27 mouse cellular contexts compared by ENCODE assay signal in the genomic region with DNA sequence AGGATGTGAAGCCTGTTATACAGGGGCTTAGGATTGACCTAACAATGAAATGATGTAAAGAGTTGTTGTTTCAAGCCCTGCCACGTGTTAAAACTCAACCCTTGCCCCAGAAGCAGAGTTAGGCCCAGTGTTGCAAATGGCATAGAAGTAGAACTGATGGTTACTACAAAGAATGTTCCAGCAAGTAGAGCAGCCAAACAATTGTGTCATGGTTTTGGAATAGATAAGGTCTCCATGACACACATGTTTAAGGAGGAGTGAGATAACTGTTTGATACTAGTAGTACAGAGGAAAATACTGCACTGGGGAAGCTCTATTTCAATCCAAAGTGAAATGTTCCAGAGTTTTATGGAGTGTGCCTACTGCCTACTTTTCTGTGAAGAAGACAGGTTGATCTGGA. TPM values are rescaled to one million over a fixed set of nuclear protein-coding genes. Genes with fewer than 3 reads are reported as not detected.
DNase-seq lines count a peak whose midpoint lies in the region; ATAC-seq and TF ChIP-seq lines count a peak whose summit lies in the region.
"Had no signal": no experiment of that assay in that cellular context is flagged by ENCODE, and none has a peak within 500 bp of the region (broad histone marks: within the 10 kb centered on the region; RNA-seq: fewer than 3 reads in every experiment).

No protein-coding gene starts in this region.

- no peak for DNase-seq in gastrocnemius, adult 2 months
- no peak for DNase-seq in gastrocnemius, postnatal 14 days
- peak; percentile 43 to 50 for DNase-seq in heart, adult 9 months (ENCODE audit: low spot score in 2 of 2)
- DNase-seq in heart, postnatal 25 days (ENCODE audit: low spot score) = no peak
- peak; percentile 69 for DNase-seq in liver, adult 2 months (ENCODE audit: extremely low read depth, low read depth, low spot score)
- no peak for DNase-seq in liver
- DNase-seq: adrenal gland, adult 2 months; adrenal gland, postnatal 25 days; cerebellum, adult 2 months; cerebellum, postnatal 10 days; forebrain, postnatal 0 days; gastrocnemius, postnatal 10 days; kidney, adult 11 months had no signal

- intact Hi-C loops in gastrocnemius, adult 2 months (cut with DNase I) = no loop called here
- intact Hi-C loops in gastrocnemius, postnatal 14 days (cut with DNase I; ENCODE audit: low total_unique reads) = no loop called here
- intact Hi-C loops in heart, postnatal 25 days (cut with DNase I) = no loop called here

- H3K4me3 ChIP-seq in gastrocnemius, adult 2 months = no peak overlapping the region
- H3K4me3 ChIP-seq in liver, adult 2 months (ENCODE audit: insufficient read depth, low read depth, low read length) = no peak overlapping the region
- H3K4me3 ChIP-seq: embryonic facial prominence, embryonic 10.5 days; forebrain, embryonic 13.5 days; hindbrain, embryonic 15.5 days had no signal

- H3K9ac ChIP-seq in liver, adult 2 months (ENCODE audit: low read depth, low read length) = no peak overlapping the region
- H3K9ac ChIP-seq: forebrain, embryonic 13.5 days; forebrain, postnatal 0 days; hindbrain, embryonic 15.5 days had no signal

- no peak for TF ChIP-seq CTCF in gastrocnemius, adult 2 months (IDR thresholded peaks at IDR 0.05)
- no peak for TF ChIP-seq CTCF in liver, adult 2 months (IDR thresholded peaks at IDR 0.05; ENCODE audit: low read depth, low read length)

- peak; percentile 47; the same call in 1 of the 2 replicates for ATAC-seq in megakaryocyte-erythroid progenitor cell, adult 5-6 weeks (replicated peaks; ENCODE audit: low FRiP score, low TSS enrichment, poor library complexity, severe bottlenecking)
- no peak for ATAC-seq in inflammation-experienced regulatory T-cells, adult 6 months
- ATAC-seq: activated CD4-positive, CD25-positive, alpha-beta regulatory T cell, adult 4 months; forebrain, embryonic 13.5 days; forebrain, postnatal 0 days; Patski had no signal

- H3K27me3 ChIP-seq in liver, adult 2 months (ENCODE audit: control insufficient read depth, insufficient read depth, low read length) = no peaks in the 10 kb centered on the region
- H3K27me3 ChIP-seq: forebrain, embryonic 13.5 days; hindbrain, embryonic 15.5 days; Patski had no signal

- peaks cover 80% of the 10 kb centered on the region for H3K36me3 ChIP-seq in liver, adult 2 months (ENCODE audit: control insufficient read depth, insufficient read depth, low read length)
- H3K36me3 ChIP-seq: embryonic facial prominence, embryonic 10.5 days; hindbrain, embryonic 15.5 days had no signal

- 11% methylated on average over 1 of the region's 1 CpGs for WGBS in liver, adult 2 months

- no peak for TF ChIP-seq POLR2A in liver, adult 2 months (IDR thresholded peaks at IDR 0.05; ENCODE audit: extremely low read depth, insufficient read depth, low read length)

- H3K79me2 ChIP-seq in liver, adult 2 months (ENCODE audit: control insufficient read depth, insufficient read depth, low read length) = no peaks in the 10 kb centered on the region

- peak overlapping the region; percentile 43; the same call in 1 of the 2 replicates for H3K27ac ChIP-seq in gastrocnemius, adult 2 months
- peak overlapping the region; percentile 53; the same call in 1 of the 2 replicates for H3K27ac ChIP-seq in liver, adult 2 months (replicated peaks; ENCODE audit: insufficient read depth, low read depth, low read length)
- H3K27ac ChIP-seq: embryonic facial prominence, embryonic 10.5 days; forebrain, embryonic 13.5 days; hindbrain, embryonic 15.5 days had no signal

- H3K4me1 ChIP-seq in liver, adult 2 months (ENCODE audit: control insufficient read depth, insufficient read depth, low read length) = peaks cover 30% of the 10 kb centered on the region
- H3K4me1 ChIP-seq: embryonic facial prominence, embryonic 10.5 days; forebrain, embryonic 13.5 days; hindbrain, embryonic 15.5 days had no signal

RNA-seq across cellular contexts. Expression of gene Prkab2, which starts 9.5 kb away (rescaled TPM):
- 100 to 1,000 TPM; 137 to 243 TPM for total RNA-seq in gastrocnemius, adult 2 months (2021)
- total RNA-seq in gastrocnemius, postnatal 14 days (2021) = 10 to 100 TPM; 65.3 to 69.8 TPM
- 10 to 100 TPM; 20.5 to 22.1 TPM for total RNA-seq in heart, postnatal 25 days (2021)
- 0.81 and 0.83 TPM in 2 replicates for total RNA-seq in liver, adult 2 months (2014; rRNA removed)
- 1.5 TPM in 2 replicates for polyA plus RNA-seq in liver, adult 2 months (2012; rRNA removed)
- 3.2 and 5.4 TPM in 2 replicates for total RNA-seq in megakaryocyte-erythroid progenitor cell, adult 5-6 weeks (2014; fragmentation: Nextera tagmentation)
- total RNA-seq in megakaryocyte-erythroid progenitor cell, adult 5-6 weeks (2017) = 1.6 and 1.9 TPM in 2 replicates
- polyA plus RNA-seq in inflammation-experienced regulatory T-cells, adult 6 months (2017; shearing (Covaris generic)) = 1 to 10 TPM; 1.6 to 3.5 (median 2.4) TPM

RNA-seq across cellular contexts. Expression of gene Fmo5, which starts 19.9 kb away (rescaled TPM):
- total RNA-seq in gastrocnemius, adult 2 months (2021) = 1 to 10 TPM; 6.5 to 7.3 TPM
- 1 to 10 TPM; 3.8 to 4.1 TPM for total RNA-seq in gastrocnemius, postnatal 14 days (2021)
- 10 to 100 TPM; 10.1 to 11.8 TPM for total RNA-seq in heart, postnatal 25 days (2021)
- 352 and 363 TPM in 2 replicates for total RNA-seq in liver, adult 2 months (2014; rRNA removed)
- polyA plus RNA-seq in liver, adult 2 months (2012; rRNA removed) = 145 and 230 TPM in 2 replicates
- total RNA-seq in megakaryocyte-erythroid progenitor cell, adult 5-6 weeks (2014; fragmentation: Nextera tagmentation) = 1.7 and 3.3 TPM in 2 replicates
- total RNA-seq in megakaryocyte-erythroid progenitor cell, adult 5-6 weeks (2017) = 1.5 and 2.0 TPM in 2 replicates
- polyA plus RNA-seq in inflammation-experienced regulatory T-cells, adult 6 months (2017; shearing (Covaris generic)) = 10 to 100 TPM in 2 of 3 experiments, 1 to 10 TPM in 1; 6.1 to 10.6 (median 10.2) TPM

RNA-seq across cellular contexts. Expression of gene Gm17651, which starts 26.0 kb away (rescaled TPM):
- not detected for total RNA-seq in gastrocnemius, adult 2 months (2021)
- not detected for total RNA-seq in gastrocnemius, postnatal 14 days (2021)
- not detected for total RNA-seq in heart, postnatal 25 days (2021)
- total RNA-seq in liver, adult 2 months (2014; rRNA removed) = not detected in 2 replicates
- polyA plus RNA-seq in liver, adult 2 months (2012; rRNA removed) = not detected in 2 replicates
- not detected in 2 replicates for total RNA-seq in megakaryocyte-erythroid progenitor cell, adult 5-6 weeks (2014; fragmentation: Nextera tagmentation)
- total RNA-seq in megakaryocyte-erythroid progenitor cell, adult 5-6 weeks (2017) = not detected in 2 replicates
- polyA plus RNA-seq in inflammation-experienced regulatory T-cells, adult 6 months (2017; shearing (Covaris generic)) = not detected
- total RNA-seq: adrenal gland, adult 2 months; adrenal gland, postnatal 25 days; forebrain, postnatal 0 days; gastrocnemius, postnatal 10 days; heart, postnatal 36 days had no signal
- polyA plus RNA-seq: activated CD4-positive, CD25-positive, alpha-beta regulatory T cell, adult 4 months; adrenal gland, adult 2 months; C2C12; cerebellum, adult 2 months; embryonic facial prominence, embryonic 10.5 days; embryonic facial prominence, embryonic 14.5 days; forebrain, embryonic 13.5 days; forebrain, postnatal 0 days; gonadal fat pad, adult 2 months; heart, embryonic 14.5 days; hindbrain, embryonic 11.5 days; hindbrain, embryonic 15.5 days; intestine, embryonic 14.5 days; Patski had no signal

RNA-seq across cellular contexts. Expression of gene Chd1l, which starts 38.5 kb away (rescaled TPM):
- 10 to 100 TPM; 10.6 to 11.5 TPM for total RNA-seq in gastrocnemius, adult 2 months (2021)
- total RNA-seq in gastrocnemius, postnatal 14 days (2021) = 10 to 100 TPM in 1 of 2 experiments, 1 to 10 TPM in 1; 10.0 to 11.2 TPM
- total RNA-seq in heart, postnatal 25 days (2021) = 10 to 100 TPM; 10.2 to 10.5 TPM
- total RNA-seq in liver, adult 2 months (2014; rRNA removed) = 7.3 and 7.7 TPM in 2 replicates
- polyA plus RNA-seq in liver, adult 2 months (2012; rRNA removed) = 2.3 and 2.4 TPM in 2 replicates
- total RNA-seq in megakaryocyte-erythroid progenitor cell, adult 5-6 weeks (2014; fragmentation: Nextera tagmentation) = 36.2 and 36.8 TPM in 2 replicates
- total RNA-seq in megakaryocyte-erythroid progenitor cell, adult 5-6 weeks (2017) = 67.7 and 68.8 TPM in 2 replicates
- polyA plus RNA-seq in inflammation-experienced regulatory T-cells, adult 6 months (2017; shearing (Covaris generic)) = 10 to 100 TPM; 18.5 to 34.9 (median 25.4) TPM

Comparison
In these comparisons a context has a peak if more than half of its experiments do, and no peak if none do; other contexts are left out.
1. DNase-seq: peak in heart, adult 9 months (2 of 2) and liver, adult 2 months (single experiment); none in gastrocnemius, adult 2 months (single experiment), gastrocnemius, postnatal 14 days (single experiment), heart, postnatal 25 days (single experiment) and liver (single experiment).
2. RNA of gene Fmo5, which starts 19.9 kb away (total RNA-seq): 352 to 363 TPM in liver, adult 2 months; 10.1 to 11.8 TPM in heart, postnatal 25 days, 6.5 to 7.3 TPM in gastrocnemius, adult 2 months, 3.8 to 4.1 TPM in gastrocnemius, postnatal 14 days and 1.5 to 3.3 TPM in megakaryocyte-erythroid progenitor cell, adult 5-6 weeks; every median in the first group is over 10 times any median in the second.